Mouse (Mus musculus): Measurements from ENCODE around the gene Ccdc189.

GRCm38 (mm10) chr7:127600612-127601011 is 12.2 kb upstream of the Ccdc189 start:
- no peak for TF ChIP-seq CTCF (IDR thresholded peaks at IDR 0.05; ENCODE audit: control insufficient read depth, insufficient read depth, low read length)
- TF ChIP-seq POLR2A (IDR thresholded peaks at IDR 0.05; ENCODE audit: borderline replicate concordance, control insufficient read depth, low read depth, low read length): no peak
